Mouse (Mus musculus): Measurements from ENCODE around the gene Atp4b. TPM values are rescaled to one million over a fixed set of nuclear protein-coding genes. Genes with fewer than 3 reads are reported as not detected.

Gene Atp4b
- not detected in 2 replicates for polyA plus RNA-seq (2012; ENCODE audit: insufficient read depth, low replicate concordance)

- H3K4me3 ChIP-seq (replicated peaks) = no peak within 1 kb of the TSS
These were observed at the start of gene Atp4b for GRCm38 (mm10) chr8:13396725-13397124. TSS of gene Atp4b (minus strand) at chr8:13396825.

GRCm38 (mm10) chr8:13442152-13442551, 45.5 kb upstream of the Atp4b start:
- no peaks in the 10 kb centered on the region for H3K4me1 ChIP-seq
- no peak overlapping the region for H3K4me3 ChIP-seq (replicated peaks)
- TF ChIP-seq GATA1 (IDR thresholded peaks at IDR 0.05; ENCODE audit: borderline replicate concordance, low read length) = no peak
- no peak for TF ChIP-seq FLI1 (IDR thresholded peaks at IDR 0.05; ENCODE audit: low read length)
- peaks cover 42% of the 10 kb centered on the region for H3K27me3 ChIP-seq (replicated peaks)
- H3K9me3 ChIP-seq = peaks cover 3% of the 10 kb centered on the region; the same call in 1 of the 2 replicates
- no peaks in the 10 kb centered on the region for H3K36me3 ChIP-seq (replicated peaks; ENCODE audit: low read length)

More at GRCm38 (mm10) chr8:13396725-13397124, at the start of gene Atp4b:
- Histone ChIP-seq H3K27me3 (replicated peaks) (peaks cover 38% of the 10 kb centered on the region), H3K4me1 (peaks cover 30% of the 10 kb centered on the region), H3K9me3 (no peaks in the 10 kb centered on the region), H3K36me3 (replicated peaks; ENCODE audit: low read length) (no peaks in the 10 kb centered on the region)
- no peak for TF ChIP-seq FLI1 (IDR thresholded peaks at IDR 0.05; ENCODE audit: low read length)
- no peak for TF ChIP-seq GATA1 (IDR thresholded peaks at IDR 0.05; ENCODE audit: borderline replicate concordance, low read length)

GRCm38 (mm10) chr8:13437531-13437930, 40.9 kb upstream of the Atp4b start:
- no peaks in the 10 kb centered on the region for H3K36me3 ChIP-seq (replicated peaks; ENCODE audit: low read length)
- H3K9me3 ChIP-seq = peaks cover 5% of the 10 kb centered on the region; the same call in 1 of the 2 replicates
- no peaks in the 10 kb centered on the region for H3K4me1 ChIP-seq
- no peak for TF ChIP-seq FLI1 (IDR thresholded peaks at IDR 0.05; ENCODE audit: low read length)
- no peak for TF ChIP-seq GATA1 (IDR thresholded peaks at IDR 0.05; ENCODE audit: borderline replicate concordance, low read length)
- peaks cover 82% of the 10 kb centered on the region for H3K27me3 ChIP-seq (replicated peaks)
- H3K4me3 ChIP-seq (replicated peaks) = no peak overlapping the region

GRCm38 (mm10) chr8:13436052-13436451, 39.4 kb upstream of the Atp4b start:
- TF ChIP-seq GATA1 (IDR thresholded peaks at IDR 0.05; ENCODE audit: borderline replicate concordance, low read length) (no peak), FLI1 (IDR thresholded peaks at IDR 0.05; ENCODE audit: low read length) (no peak)
- Histone ChIP-seq H3K4me1 (no peaks in the 10 kb centered on the region), H3K27me3 (replicated peaks) (peaks cover 88% of the 10 kb centered on the region), H3K4me3 (replicated peaks) (no peak overlapping the region), H3K9me3 (0 out of 2 replicates have a peak, but pooled peaks cover 8% of the 10 kb centered on the region), H3K36me3 (replicated peaks; ENCODE audit: low read length) (no peaks in the 10 kb centered on the region)

GRCm38 (mm10) chr8:13434889-13435288, 38.3 kb upstream of the Atp4b start, which contains the start of gene Tmem255b:
TSS of gene Tmem255b (plus strand) at chr8:13435189.
- Histone ChIP-seq H3K4me1 (no peaks in the 10 kb centered on the region), H3K36me3 (replicated peaks; ENCODE audit: low read length) (no peaks in the 10 kb centered on the region), H3K9me3 (0 out of 2 replicates have a peak, but pooled peaks cover 8% of the 10 kb centered on the region), H3K4me3 (replicated peaks) (no peak within 1 kb of the TSS), H3K27me3 (replicated peaks) (peaks cover 88% of the 10 kb centered on the region)
- no peak for TF ChIP-seq FLI1 (IDR thresholded peaks at IDR 0.05; ENCODE audit: low read length)
- no peak for TF ChIP-seq GATA1 (IDR thresholded peaks at IDR 0.05; ENCODE audit: borderline replicate concordance, low read length)

- Histone ChIP-seq H3K4me1 (no peaks in the 10 kb centered on the region), H3K4me3 (replicated peaks) (no peak overlapping the region), H3K9me3 (0 out of 2 replicates have a peak, but pooled peaks cover 8% of the 10 kb centered on the region), H3K36me3 (replicated peaks; ENCODE audit: low read length) (no peaks in the 10 kb centered on the region), H3K27me3 (replicated peaks) (peaks cover 90% of the 10 kb centered on the region)
- no peak for TF ChIP-seq GATA1 (IDR thresholded peaks at IDR 0.05; ENCODE audit: borderline replicate concordance, low read length)
- no peak for TF ChIP-seq FLI1 (IDR thresholded peaks at IDR 0.05; ENCODE audit: low read length)
These were observed 36.5 kb upstream of the Atp4b start for GRCm38 (mm10) chr8:13433130-13433529.

GRCm38 (mm10) chr8:13430866-13431265, 34.2 kb upstream of the Atp4b start:
- Histone ChIP-seq H3K27me3 (replicated peaks) (peaks cover 90% of the 10 kb centered on the region), H3K4me3 (replicated peaks) (no peak overlapping the region), H3K36me3 (replicated peaks; ENCODE audit: low read length) (no peaks in the 10 kb centered on the region), H3K4me1 (no peaks in the 10 kb centered on the region), H3K9me3 (0 out of 2 replicates have a peak, but pooled peaks cover 8% of the 10 kb centered on the region)
- no peak for TF ChIP-seq FLI1 (IDR thresholded peaks at IDR 0.05; ENCODE audit: low read length)
- TF ChIP-seq GATA1 (IDR thresholded peaks at IDR 0.05; ENCODE audit: borderline replicate concordance, low read length) = no peak

- Histone ChIP-seq H3K36me3 (replicated peaks; ENCODE audit: low read length) (no peaks in the 10 kb centered on the region), H3K4me3 (replicated peaks) (no peak overlapping the region), H3K27me3 (replicated peaks) (peaks cover 90% of the 10 kb centered on the region), H3K9me3 (0 out of 2 replicates have a peak, but pooled peaks cover 8% of the 10 kb centered on the region), H3K4me1 (no peaks in the 10 kb centered on the region)
- TF ChIP-seq FLI1 (IDR thresholded peaks at IDR 0.05; ENCODE audit: low read length) (no peak), GATA1 (IDR thresholded peaks at IDR 0.05; ENCODE audit: borderline replicate concordance, low read length) (no peak)
These were observed 33.8 kb upstream of the Atp4b start for GRCm38 (mm10) chr8:13430412-13430811.

GRCm38 (mm10) chr8:13428156-13428555, 31.5 kb upstream of the Atp4b start:
- TF ChIP-seq GATA1 (IDR thresholded peaks at IDR 0.05; ENCODE audit: borderline replicate concordance, low read length) (no peak), FLI1 (IDR thresholded peaks at IDR 0.05; ENCODE audit: low read length) (no peak)
- no peak overlapping the region for H3K4me3 ChIP-seq (replicated peaks)
- H3K36me3 ChIP-seq (replicated peaks; ENCODE audit: low read length) = no peaks in the 10 kb centered on the region
- no peaks in the 10 kb centered on the region for H3K4me1 ChIP-seq
- peaks cover 81% of the 10 kb centered on the region for H3K27me3 ChIP-seq (replicated peaks)
- H3K9me3 ChIP-seq = 0 out of 2 replicates have a peak, but pooled peaks cover 9% of the 10 kb centered on the region

GRCm38 (mm10) chr8:13427351-13427750, 30.7 kb upstream of the Atp4b start:
- H3K9me3 ChIP-seq = peaks cover 15% of the 10 kb centered on the region
- TF ChIP-seq GATA1 (IDR thresholded peaks at IDR 0.05; ENCODE audit: borderline replicate concordance, low read length) (no peak), FLI1 (IDR thresholded peaks at IDR 0.05; ENCODE audit: low read length) (no peak)
- no peaks in the 10 kb centered on the region for H3K36me3 ChIP-seq (replicated peaks; ENCODE audit: low read length)
- H3K27me3 ChIP-seq (replicated peaks) = peaks cover 75% of the 10 kb centered on the region
- H3K4me3 ChIP-seq (replicated peaks) = no peak overlapping the region
- H3K4me1 ChIP-seq = no peaks in the 10 kb centered on the region
